Mouse (Mus musculus) erythroblast, embryonic 14.5 days (primary cell): ENCODE results near the gene Plekha6.
A peak's percentile ranks its signal among the peaks of the same experiment; 100 is the strongest.

Source experiments
- GATA1 ChIP-seq: IDR thresholded peaks from 2 replicates; pipeline ENCODE4 v1.6.1; 2012; ENCODE audit warnings: low read length, inconsistent platforms, mixed read lengths
- TAL1 ChIP-seq: IDR thresholded peaks from 3 replicates; pipeline ENCODE4 v1.6.1; 2012; ENCODE audit warnings: low read length, inconsistent platforms, mixed read lengths

GRCm38 (mm10) chr1:133267813-133268492 is 103.9 kb downstream of the Plekha6 start:
- TF ChIP-seq TAL1, result peak; percentile 36; the same call in 1 of the 3 replicates
- TF ChIP-seq GATA1, result peak; percentile 52
